Mouse (Mus musculus) hindbrain, embryonic 11.5 days (tissue): Measurements from ENCODE around the gene Adam19. TPM values are rescaled to one million over a fixed set of nuclear protein-coding genes. Genes with fewer than 3 reads are reported as not detected.

ENCODE experiments used
- ATAC-seq: fragments of 200-750 bp; cut with Nextera tagmentation; 2 replicates; pipeline ENCODE4 v1.8.0; 2017; ENCODE audit warnings: mild to moderate bottlenecking, moderate TSS enrichment, moderate library complexity; ENCODE audit not compliant: low FRiP score
- DNase-seq: peaks from one replicate; pipeline ENCODE4 v3.0.0-alpha.2; 2015; ENCODE audit warnings: low spot score
- H3K27ac ChIP-seq: fragments of 300-500 bp; sonication (generic); 2 replicates; pipeline ENCODE4 v1.5.1; 2014; ENCODE audit warnings: mild to moderate bottlenecking, low read depth, low read length
- H3K27me3 ChIP-seq: fragments of 300-500 bp; sonication (generic); 2 replicates; pipeline ENCODE4 v1.6.1; 2014; ENCODE audit warnings: mild to moderate bottlenecking, low read length, moderate library complexity, mixed read lengths; ENCODE audit not compliant: control insufficient read depth, insufficient read depth
- H3K36me3 ChIP-seq: fragments of 300-500 bp; sonication (generic); 2 replicates; pipeline ENCODE4 v1.6.1; 2014; ENCODE audit warnings: mild to moderate bottlenecking, low read length, moderate library complexity, mixed read lengths; ENCODE audit not compliant: control insufficient read depth, insufficient read depth
- H3K4me1 ChIP-seq: fragments of 300-500 bp; sonication (generic); replicated peaks from 2 replicates; pipeline ENCODE4 v1.6.1; 2014; ENCODE audit warnings: low read length, mixed read lengths; ENCODE audit not compliant: control insufficient read depth, insufficient read depth
- H3K4me2 ChIP-seq: fragments of 300-500 bp; sonication (generic); replicated peaks from 2 replicates; pipeline ENCODE4 v1.6.1; 2014; ENCODE audit warnings: mild to moderate bottlenecking, low read depth, low read length
- H3K4me3 ChIP-seq: fragments of 300-500 bp; sonication (generic); 2 replicates; pipeline ENCODE4 v1.5.1; 2014; ENCODE audit warnings: low read depth, low read length
- H3K9ac ChIP-seq: fragments of 300-500 bp; sonication (generic); 2 replicates; pipeline ENCODE4 v1.6.1; 2014; ENCODE audit warnings: low read depth, low read length
- H3K9me3 ChIP-seq: fragments of 300-500 bp; sonication (generic); 2 replicates; pipeline ENCODE4 v1.6.1; 2016; ENCODE audit warnings: low read length; ENCODE audit not compliant: control insufficient read depth
- WGBS: fragments of 180-500 bp; shearing (Covaris S2); extraction: QIAGEN DNeasy Blood & Tissue Kit; methylation state at CpG from one replicate; pipeline ENCODE4 v1.1.7; 2014; 5-methylcytosine and 5-hydroxymethylcytosine counted together
- polyA plus RNA-seq: library from polyadenylated mRNA; unstranded; fragments of >200 nt; fragmentation: Nextera tagmentation; extraction: Ambion mirVana; gene quantifications from 2 replicates; pipeline ENCODE4 v1.2.1, GENCODE M21; 2014

Gene Adam19
- polyA plus RNA-seq, 1 experiment from 2014 or later, result 9.4 TPM

DNA sequence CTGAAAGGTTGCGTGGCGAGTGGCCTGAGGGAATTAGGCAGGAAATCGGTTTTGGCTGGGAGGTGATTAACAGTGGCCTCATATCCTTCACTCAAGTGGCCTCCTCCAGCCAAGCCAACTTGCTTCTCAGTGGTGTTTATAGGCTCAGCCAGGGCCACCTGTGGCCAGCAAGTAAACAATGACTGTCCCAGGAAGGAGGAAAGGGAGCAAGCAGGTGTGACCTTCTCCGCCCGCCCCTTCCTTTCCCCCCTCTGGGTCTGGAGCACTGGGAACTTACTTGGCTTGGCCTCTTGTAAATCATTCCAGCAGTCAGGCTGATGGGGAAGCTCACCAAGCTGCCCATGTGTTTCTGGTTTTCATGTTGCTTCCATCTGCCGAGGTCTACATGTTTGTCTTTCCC lies 46.3 kb downstream of the Adam19 start:
- H3K4me3 ChIP-seq, result no peak overlapping the region
- no peak overlapping the region for H3K27ac ChIP-seq
- no peaks in the 10 kb centered on the region for H3K27me3 ChIP-seq
- H3K9me3 ChIP-seq, result no peaks in the 10 kb centered on the region
- H3K4me2 ChIP-seq, result no peak overlapping the region
- H3K4me1 ChIP-seq, result no peaks in the 10 kb centered on the region
- H3K9ac ChIP-seq, result no peak overlapping the region
- no peaks in the 10 kb centered on the region for H3K36me3 ChIP-seq
- DNase-seq, result no peak
- WGBS, result 79% methylated on average over 6 of the region's 6 CpGs
- ATAC-seq, result no peak

DNA sequence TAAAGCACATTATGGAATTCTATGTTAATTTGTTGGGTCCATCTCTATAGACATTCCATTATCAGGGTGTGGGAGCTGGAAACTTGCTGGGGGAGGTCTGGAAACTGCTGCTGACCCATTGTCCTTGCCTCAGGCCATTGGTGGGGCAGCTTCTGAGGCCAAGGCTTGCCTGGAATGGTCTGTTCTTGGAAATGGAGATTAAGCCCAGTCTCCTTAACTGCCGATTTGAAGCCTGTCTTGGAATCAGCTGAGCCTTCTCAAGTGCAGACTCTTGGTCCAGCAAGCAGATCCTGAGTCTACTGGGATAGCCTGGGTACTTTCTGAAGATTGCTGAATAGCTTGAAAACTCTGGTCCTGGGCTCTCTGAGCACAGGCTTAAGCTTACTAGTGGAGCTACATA lies 51.3 kb downstream of the Adam19 start:
- Histone ChIP-seq H3K9ac (no peak overlapping the region), H3K4me1 (no peaks in the 10 kb centered on the region), H3K27ac (no peak overlapping the region), H3K4me2 (no peak overlapping the region), H3K9me3 (no peaks in the 10 kb centered on the region), H3K27me3 (no peaks in the 10 kb centered on the region), H3K4me3 (no peak overlapping the region), H3K36me3 (no peaks in the 10 kb centered on the region)
- ATAC-seq (no peak), DNase-seq (no peak)
- WGBS, result 95% methylated on average over 1 of the region's 1 CpGs

DNA sequence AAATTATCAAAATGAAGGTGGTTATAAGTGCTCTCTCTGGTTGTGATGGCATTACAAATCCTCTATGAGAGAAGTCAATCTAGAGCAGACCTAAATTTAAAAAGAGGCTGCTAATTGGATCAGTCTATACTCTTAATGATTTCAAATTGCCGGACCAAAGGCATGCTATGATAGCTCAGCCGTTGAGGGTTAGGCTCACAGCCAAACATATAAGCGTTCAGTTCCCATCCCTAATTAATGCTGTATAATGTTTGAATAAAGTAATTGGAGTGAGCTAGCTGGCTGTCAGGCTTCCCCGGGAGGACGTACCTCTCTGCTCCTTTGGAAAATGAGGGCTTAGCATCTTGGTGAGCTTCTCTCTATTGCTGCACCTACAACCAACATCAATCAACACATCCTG lies 53.4 kb downstream of the Adam19 start:
- ATAC-seq, result no peak
- Histone ChIP-seq H3K27me3 (no peaks in the 10 kb centered on the region), H3K4me1 (no peaks in the 10 kb centered on the region), H3K4me2 (no peak overlapping the region), H3K9me3 (no peaks in the 10 kb centered on the region), H3K9ac (no peak overlapping the region), H3K27ac (no peak overlapping the region), H3K36me3 (no peaks in the 10 kb centered on the region), H3K4me3 (no peak overlapping the region)
- no peak for DNase-seq
- WGBS, result 95% methylated on average over 5 of the region's 5 CpGs

- ATAC-seq (no peak), DNase-seq (no peak)
- Histone ChIP-seq H3K4me1 (no peaks in the 10 kb centered on the region), H3K9me3 (no peaks in the 10 kb centered on the region), H3K9ac (no peak overlapping the region), H3K27me3 (no peaks in the 10 kb centered on the region), H3K4me3 (no peak overlapping the region), H3K4me2 (no peak overlapping the region), H3K27ac (no peak overlapping the region), H3K36me3 (no peaks in the 10 kb centered on the region)
- WGBS, result 92% methylated on average over 8 of the region's 8 CpGs
These were observed 54.6 kb downstream of the Adam19 start for GRCm38 (mm10) chr11:46110156-46110944.

- no peak overlapping the region for H3K9ac ChIP-seq
- H3K9me3 ChIP-seq, result no peaks in the 10 kb centered on the region
- no peak overlapping the region for H3K27ac ChIP-seq
- 90% methylated on average over 1 of the region's 1 CpGs for WGBS
- H3K27me3 ChIP-seq, result no peaks in the 10 kb centered on the region
- H3K36me3 ChIP-seq, result no peaks in the 10 kb centered on the region
- no peak overlapping the region for H3K4me2 ChIP-seq
- ATAC-seq, result no peak
- no peaks in the 10 kb centered on the region for H3K4me1 ChIP-seq
- no peak overlapping the region for H3K4me3 ChIP-seq
- no peak for DNase-seq
These were observed 55.1 kb downstream of the Adam19 start for GRCm38 (mm10) chr11:46110945-46111287.

GRCm38 (mm10) chr11:46113211-46113610 lies 57.4 kb downstream of the Adam19 start:
- no peak for ATAC-seq
- no peaks in the 10 kb centered on the region for H3K4me1 ChIP-seq
- H3K9me3 ChIP-seq, result no peaks in the 10 kb centered on the region
- H3K36me3 ChIP-seq, result no peaks in the 10 kb centered on the region
- WGBS, result 89% methylated on average over 3 of the region's 3 CpGs
- H3K4me3 ChIP-seq, result no peak overlapping the region
- H3K4me2 ChIP-seq, result no peak overlapping the region
- no peaks in the 10 kb centered on the region for H3K27me3 ChIP-seq
- no peak overlapping the region for H3K9ac ChIP-seq
- no peak for DNase-seq
- H3K27ac ChIP-seq, result no peak overlapping the region

DNA sequence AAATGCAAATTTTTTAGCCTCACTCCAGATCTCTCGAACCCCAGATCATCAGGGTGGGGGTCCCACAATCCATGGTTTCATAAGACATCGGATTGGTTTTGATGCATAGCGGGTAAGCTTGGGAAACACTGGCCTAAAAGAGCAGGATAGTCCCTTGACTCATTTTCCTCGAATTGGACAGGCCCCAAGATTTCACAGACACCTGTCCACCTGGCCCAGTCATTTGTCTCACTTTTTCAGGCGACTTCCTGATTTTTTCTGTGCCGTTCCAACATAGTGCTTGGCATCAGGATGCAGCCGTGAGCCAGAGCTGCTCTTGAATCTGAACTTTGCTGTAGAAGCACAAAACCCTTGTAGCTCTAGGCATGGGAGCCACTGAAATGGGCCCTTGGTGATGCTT lies 58.4 kb downstream of the Adam19 start:
- DNase-seq (no peak), ATAC-seq (no peak)
- no peak overlapping the region for H3K4me3 ChIP-seq
- H3K9me3 ChIP-seq, result no peaks in the 10 kb centered on the region
- no peak overlapping the region for H3K9ac ChIP-seq
- H3K36me3 ChIP-seq, result no peaks in the 10 kb centered on the region
- no peak overlapping the region for H3K27ac ChIP-seq
- H3K4me2 ChIP-seq, result no peak overlapping the region
- no peaks in the 10 kb centered on the region for H3K4me1 ChIP-seq
- H3K27me3 ChIP-seq, result no peaks in the 10 kb centered on the region
- WGBS, result 88% methylated on average over 7 of the region's 7 CpGs

DNA sequence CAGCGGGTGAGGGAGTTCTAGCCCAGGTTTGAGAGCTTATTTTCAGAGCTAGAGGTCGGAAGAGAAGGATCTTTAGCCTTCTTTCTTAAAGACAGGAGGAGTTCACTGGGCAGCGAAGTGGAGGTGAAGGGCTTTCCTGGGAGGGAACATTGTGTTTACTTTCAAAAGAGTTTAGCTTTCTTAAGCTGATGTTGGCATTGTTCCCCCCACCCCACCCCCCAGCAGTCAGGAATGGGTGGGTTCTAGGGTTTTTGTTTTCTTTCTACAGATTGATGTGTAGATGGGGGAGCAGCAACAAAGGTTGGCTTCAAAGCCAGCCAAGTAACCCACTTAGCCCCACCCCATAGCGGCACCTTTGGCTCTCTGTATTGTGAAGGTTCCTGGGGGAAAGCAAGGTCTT lies 59.2 kb downstream of the Adam19 start:
- ATAC-seq, result no peak
- DNase-seq, result no peak
- Histone ChIP-seq H3K4me3 (no peak overlapping the region), H3K36me3 (no peaks in the 10 kb centered on the region), H3K9ac (no peak overlapping the region), H3K4me1 (no peaks in the 10 kb centered on the region), H3K27ac (no peak overlapping the region), H3K4me2 (no peak overlapping the region), H3K9me3 (no peaks in the 10 kb centered on the region), H3K27me3 (no peaks in the 10 kb centered on the region)
- 68% methylated on average over 4 of the region's 4 CpGs for WGBS

- no peak overlapping the region for H3K4me2 ChIP-seq
- no peaks in the 10 kb centered on the region for H3K36me3 ChIP-seq
- no peak overlapping the region for H3K27ac ChIP-seq
- DNase-seq (no peak), ATAC-seq (no peak)
- WGBS, result 80% methylated on average over 9 of the region's 9 CpGs
- no peaks in the 10 kb centered on the region for H3K4me1 ChIP-seq
- H3K27me3 ChIP-seq, result no peaks in the 10 kb centered on the region
- H3K9ac ChIP-seq, result no peak overlapping the region
- no peak overlapping the region for H3K4me3 ChIP-seq
- H3K9me3 ChIP-seq, result no peaks in the 10 kb centered on the region
These were observed 59.8 kb downstream of the Adam19 start for GRCm38 (mm10) chr11:46115411-46116173.
